Mouse (Mus musculus): ENCODE results near the gene Zswim2. TPM values are rescaled to one million over a fixed set of nuclear protein-coding genes. Genes with fewer than 3 reads are reported as not detected.
"Not testable (repeated sequence)": the region's sequence is repeated elsewhere in the genome, so short reads cannot be mapped to it uniquely, and the experiment has no call there.

Zswim2 gene
- total RNA-seq (2021): not detected

- intact Hi-C loops (cut with DNase I): no loop called here
- peak; percentile 93 to 96 for DNase-seq (ENCODE audit: low spot score in 2 of 2)
Observed at GRCm38 (mm10) chr2:83940931-83941361, at the start of gene Zswim2. Gene Zswim2, minus strand, starts transcription at chr2:83941228.

- DNase-seq (ENCODE audit: low spot score in 2 of 2); intact Hi-C loops (cut with DNase I): not testable (repeated sequence)
Observed at GRCm38 (mm10) chr2:83990253-83990652, 49.2 kb upstream of the Zswim2 start, which contains the start of gene Gm13691. Gene Gm13691, plus strand, starts transcription at chr2:83990553.

DNA sequence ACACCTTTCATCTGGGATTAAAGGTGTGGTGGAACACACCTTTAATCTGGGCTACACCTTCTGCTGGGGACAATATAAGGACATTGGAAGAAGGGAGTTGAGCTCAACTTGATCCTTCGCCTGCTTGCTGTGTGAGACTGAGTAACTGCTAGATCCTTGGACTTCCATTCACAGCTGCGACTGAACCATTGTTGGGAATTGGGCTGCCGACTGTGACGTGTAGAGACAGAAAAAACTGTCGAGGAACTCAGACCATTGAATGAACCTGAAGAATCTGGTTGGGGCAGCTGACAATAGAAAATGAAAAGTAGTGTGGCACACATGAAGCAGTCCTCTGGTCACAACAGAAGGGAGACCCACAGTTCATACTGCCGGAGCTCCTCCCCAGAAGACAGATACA, 43.4 kb upstream of the Zswim2 start, which contains the start of gene Gm13697:
Gene Gm13697, plus strand, starts transcription at position 301 of the 400 bp plus-strand sequence.
- DNase-seq (ENCODE audit: low spot score in 2 of 2); intact Hi-C loops (cut with DNase I): not testable (repeated sequence)

DNA sequence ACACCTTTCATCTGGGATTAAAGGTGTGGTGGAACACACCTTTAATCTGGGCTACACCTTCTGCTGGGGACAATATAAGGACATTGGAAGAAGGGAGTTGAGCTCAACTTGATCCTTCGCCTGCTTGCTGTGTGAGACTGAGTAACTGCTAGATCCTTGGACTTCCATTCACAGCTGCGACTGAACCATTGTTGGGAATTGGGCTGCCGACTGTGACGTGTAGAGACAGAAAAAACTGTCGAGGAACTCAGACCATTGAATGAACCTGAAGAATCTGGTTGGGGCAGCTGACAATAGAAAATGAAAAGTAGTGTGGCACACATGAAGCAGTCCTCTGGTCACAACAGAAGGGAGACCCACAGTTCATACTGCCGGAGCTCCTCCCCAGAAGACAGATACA, 37.6 kb upstream of the Zswim2 start, which contains the start of gene Gm13694:
Gene Gm13694, plus strand, starts transcription at position 301 of the 400 bp plus-strand sequence.
- intact Hi-C loops (cut with DNase I); DNase-seq (ENCODE audit: low spot score in 2 of 2): not testable (repeated sequence)

GRCm38 (mm10) chr2:83972823-83973222, 31.8 kb upstream of the Zswim2 start, which contains the start of gene Gm13696:
Gene Gm13696, plus strand, starts transcription at chr2:83973123.
- DNase-seq (ENCODE audit: low spot score in 2 of 2); intact Hi-C loops (cut with DNase I): not testable (repeated sequence)

DNA sequence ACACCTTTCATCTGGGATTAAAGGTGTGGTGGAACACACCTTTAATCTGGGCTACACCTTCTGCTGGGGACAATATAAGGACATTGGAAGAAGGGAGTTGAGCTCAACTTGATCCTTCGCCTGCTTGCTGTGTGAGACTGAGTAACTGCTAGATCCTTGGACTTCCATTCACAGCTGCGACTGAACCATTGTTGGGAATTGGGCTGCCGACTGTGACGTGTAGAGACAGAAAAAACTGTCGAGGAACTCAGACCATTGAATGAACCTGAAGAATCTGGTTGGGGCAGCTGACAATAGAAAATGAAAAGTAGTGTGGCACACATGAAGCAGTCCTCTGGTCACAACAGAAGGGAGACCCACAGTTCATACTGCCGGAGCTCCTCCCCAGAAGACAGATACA, 26.0 kb upstream of the Zswim2 start, which contains the start of gene Gm13695:
Gene Gm13695, plus strand, starts transcription at position 301 of the 400 bp plus-strand sequence.
- DNase-seq (ENCODE audit: low spot score in 2 of 2); intact Hi-C loops (cut with DNase I): not testable (repeated sequence)

- DNase-seq (ENCODE audit: low spot score in 2 of 2); intact Hi-C loops (cut with DNase I): not testable (repeated sequence)
Observed at GRCm38 (mm10) chr2:83961203-83961602, 20.2 kb upstream of the Zswim2 start, which contains the start of gene Gm13693. Gene Gm13693, plus strand, starts transcription at chr2:83961503.

DNA sequence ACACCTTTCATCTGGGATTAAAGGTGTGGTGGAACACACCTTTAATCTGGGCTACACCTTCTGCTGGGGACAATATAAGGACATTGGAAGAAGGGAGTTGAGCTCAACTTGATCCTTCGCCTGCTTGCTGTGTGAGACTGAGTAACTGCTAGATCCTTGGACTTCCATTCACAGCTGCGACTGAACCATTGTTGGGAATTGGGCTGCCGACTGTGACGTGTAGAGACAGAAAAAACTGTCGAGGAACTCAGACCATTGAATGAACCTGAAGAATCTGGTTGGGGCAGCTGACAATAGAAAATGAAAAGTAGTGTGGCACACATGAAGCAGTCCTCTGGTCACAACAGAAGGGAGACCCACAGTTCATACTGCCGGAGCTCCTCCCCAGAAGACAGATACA, 14.4 kb upstream of the Zswim2 start, which contains the start of gene Gm13698:
Gene Gm13698, plus strand, starts transcription at position 301 of the 400 bp plus-strand sequence.
- DNase-seq (ENCODE audit: low spot score in 2 of 2); intact Hi-C loops (cut with DNase I): not testable (repeated sequence)

- intact Hi-C loops (cut with DNase I): no loop called here
Observed at GRCm38 (mm10) chr2:83941792-83942191, 764 bp upstream of the Zswim2 start.

GRCm38 (mm10) chr2:83941378-83941777, 350 bp upstream of the Zswim2 start:
- DNase-seq (ENCODE audit: low spot score in 2 of 2): no peak

More at GRCm38 (mm10) chr2:83941792-83942191, 764 bp upstream of the Zswim2 start:
- DNase-seq (ENCODE audit: low spot score in 2 of 2): no peak

GRCm38 (mm10) chr2:83929478-83930088, 11.4 kb downstream of the Zswim2 start:
- intact Hi-C loops (cut with DNase I): no loop called here
- DNase-seq (ENCODE audit: low spot score in 2 of 2): no peak

More at GRCm38 (mm10) chr2:83941378-83941777, 350 bp upstream of the Zswim2 start:
- intact Hi-C loops (cut with DNase I): no loop called here

- intact Hi-C loops (cut with DNase I): no loop called here
- no peak for DNase-seq (ENCODE audit: low spot score in 2 of 2)
Observed at GRCm38 (mm10) chr2:83901896-83902540, 39.0 kb downstream of the Zswim2 start.

- no peak for DNase-seq (ENCODE audit: low spot score in 2 of 2)
- intact Hi-C loops (cut with DNase I): no loop called here
Observed at GRCm38 (mm10) chr2:83893701-83894100, 47.3 kb downstream of the Zswim2 start.

DNA sequence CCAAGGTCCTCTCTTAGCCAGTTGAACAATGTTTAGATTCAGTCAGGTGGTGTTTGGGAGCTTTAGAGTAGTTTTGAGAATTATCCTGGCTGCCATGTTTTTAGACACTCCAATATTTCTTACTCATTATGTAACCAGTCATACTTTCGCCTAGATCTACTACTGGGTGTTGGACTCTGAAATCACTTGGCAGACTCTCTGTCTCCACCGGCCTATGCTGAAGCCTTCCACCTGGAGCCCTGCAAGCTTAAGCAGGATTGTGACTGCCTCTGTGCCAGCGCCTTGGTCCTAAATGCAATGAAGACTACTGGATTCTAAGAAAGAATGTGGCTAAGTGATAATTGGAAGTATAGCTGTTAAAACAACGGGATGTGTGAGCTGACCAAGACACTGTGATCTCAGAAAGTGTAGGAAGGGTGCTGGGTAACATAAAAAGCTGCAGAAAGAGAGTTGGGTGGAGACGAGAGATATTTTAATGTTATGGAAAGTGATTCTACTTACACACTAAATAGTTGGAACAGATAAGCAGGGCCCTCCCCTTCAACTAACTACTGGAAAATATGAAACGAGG, 57.1 kb downstream of the Zswim2 start:
- intact Hi-C loops (cut with DNase I): loop anchor here (5.0 kb wide), 1 partner anchor 72 kb away; the partner anchor contains the start of gene Fam171b
- peak in 1 of 2 experiments; percentile 58 for DNase-seq (ENCODE audit: low spot score in 2 of 2)

Other genes with a start within 250 kb of the Zswim2 start
- gene Itgav, start 216.8 kb downstream of the Zswim2 start, total RNA-seq (2021): 100 to 1,000 TPM; 116 to 131 TPM
- gene Fam171b, start 128.6 kb downstream of the Zswim2 start, total RNA-seq (2021): 100 to 1,000 TPM; 205 to 213 TPM
- gene Gm13698, start 14.5 kb upstream of the Zswim2 start, total RNA-seq (2021): 1 to 10 TPM; 1.4 to 1.6 TPM
- 1 to 10 TPM; 1.4 to 1.6 TPM for gene Gm13693, start 20.3 kb upstream of the Zswim2 start, total RNA-seq (2021)
- 1 to 10 TPM in 1 of 2 experiments, not detected in 1; 1.4 TPM for gene Gm13695, start 26.1 kb upstream of the Zswim2 start, total RNA-seq (2021)
- gene Gm13696, start 31.9 kb upstream of the Zswim2 start, total RNA-seq (2021): 1 to 10 TPM; 1.4 to 1.6 TPM
- gene Gm13694, start 37.7 kb upstream of the Zswim2 start, total RNA-seq (2021): 1 to 10 TPM; 1.4 to 1.6 TPM
- gene Gm13697, start 43.5 kb upstream of the Zswim2 start, total RNA-seq (2021): 1 to 10 TPM; 1.4 to 1.6 TPM
- 1 to 10 TPM; 1.4 to 1.6 TPM for gene Gm13691, start 49.3 kb upstream of the Zswim2 start, total RNA-seq (2021)